Mouse (Mus musculus): ENCODE results near the gene Nmt1. TPM values are rescaled to one million over a fixed set of nuclear protein-coding genes. Genes with fewer than 3 reads are reported as not detected.
A peak's percentile ranks its signal among the peaks of the same experiment; 100 is the strongest.

Gene Nmt1
- polyA plus RNA-seq, 1 experiment from 2014 or later: 26.8 TPM

DNA sequence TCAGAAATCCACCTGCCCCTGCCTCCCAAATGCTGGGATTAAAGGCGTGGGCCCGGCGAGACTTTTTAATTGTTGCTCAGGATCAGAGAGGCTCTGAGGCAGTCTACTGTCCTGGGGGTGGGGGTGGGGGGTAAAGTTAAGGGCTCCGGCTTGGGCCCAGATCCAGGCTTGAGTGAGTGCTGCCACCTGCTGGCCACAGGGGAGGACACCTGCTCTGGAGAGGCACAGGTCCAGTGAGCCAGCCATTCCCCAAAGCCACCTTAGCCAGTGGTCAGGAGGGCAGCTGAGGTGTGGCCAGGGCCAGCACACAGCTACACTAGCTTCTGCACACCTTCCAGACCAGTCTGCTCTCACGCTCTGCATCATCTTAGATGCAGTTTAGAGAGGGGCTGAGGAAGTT is 35.0 kb upstream of the Nmt1 start:
- ATAC-seq: peak; percentile 54
- Histone ChIP-seq H3K4me3 (ENCODE audit: low read depth, low read length) (no peak overlapping the region), H3K4me1 (ENCODE audit: control insufficient read depth, insufficient read depth, low read length) (peaks cover 19% of the 10 kb centered on the region), H3K36me3 (ENCODE audit: control insufficient read depth, insufficient read depth, low read length) (peaks cover 29% of the 10 kb centered on the region), H3K9me3 (replicated peaks; ENCODE audit: control insufficient read depth, low read length, poor library complexity, severe bottlenecking) (no peaks in the 10 kb centered on the region), H3K4me2 (ENCODE audit: low read length) (no peak overlapping the region), H3K27me3 (ENCODE audit: control insufficient read depth, insufficient read depth, low read depth, low read length) (peaks cover 9% of the 10 kb centered on the region; the same call in 1 of the 2 replicates), H3K27ac (ENCODE audit: low read length) (no peak overlapping the region), H3K9ac (ENCODE audit: low read depth, low read length) (no peak overlapping the region)
- 5% methylated on average over 5 of the region's 5 CpGs for WGBS

DNA sequence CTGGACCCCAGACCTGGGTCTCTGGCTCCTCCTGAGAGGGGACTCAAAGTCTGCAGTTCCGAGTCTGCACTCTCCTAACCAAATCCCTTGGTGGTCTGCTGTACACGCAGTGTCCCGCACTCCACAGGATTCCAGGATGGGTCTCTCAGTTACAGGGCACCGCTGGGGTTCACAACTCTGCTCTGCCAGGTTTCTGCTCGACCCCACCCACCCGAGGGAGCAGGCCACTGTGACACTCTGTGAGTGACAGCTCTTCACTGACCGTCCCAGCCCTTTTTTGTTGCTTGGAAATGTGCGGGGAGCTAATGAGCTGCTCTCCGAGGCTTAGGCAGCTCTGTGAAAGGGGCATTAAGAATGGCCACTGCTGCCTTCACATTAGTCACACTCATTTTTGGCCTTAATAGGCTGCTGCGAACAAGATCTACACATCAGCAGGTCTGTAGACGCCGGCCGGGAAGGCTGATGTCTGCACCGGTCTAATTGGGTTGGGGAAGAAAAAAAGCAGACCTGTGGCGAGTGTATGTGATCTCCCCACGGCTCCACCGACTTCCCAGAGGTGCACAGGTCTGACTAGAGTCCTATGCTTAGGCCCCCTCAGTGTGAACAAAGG is 34.5 kb upstream of the Nmt1 start:
- Histone ChIP-seq H3K9me3 (replicated peaks; ENCODE audit: control insufficient read depth, low read length, poor library complexity, severe bottlenecking) (no peaks in the 10 kb centered on the region), H3K36me3 (ENCODE audit: control insufficient read depth, insufficient read depth, low read length) (peaks cover 29% of the 10 kb centered on the region), H3K27me3 (ENCODE audit: control insufficient read depth, insufficient read depth, low read depth, low read length) (peaks cover 8% of the 10 kb centered on the region; the same call in 1 of the 2 replicates), H3K4me2 (ENCODE audit: low read length) (no peak overlapping the region), H3K27ac (ENCODE audit: low read length) (no peak overlapping the region), H3K4me3 (ENCODE audit: low read depth, low read length) (no peak overlapping the region), H3K9ac (ENCODE audit: low read depth, low read length) (no peak overlapping the region), H3K4me1 (ENCODE audit: control insufficient read depth, insufficient read depth, low read length) (peaks cover 19% of the 10 kb centered on the region)
- WGBS: 22% methylated on average over 17 of the region's 17 CpGs
- ATAC-seq: peak; percentile 44; the same call in 1 of the 2 replicates

DNA sequence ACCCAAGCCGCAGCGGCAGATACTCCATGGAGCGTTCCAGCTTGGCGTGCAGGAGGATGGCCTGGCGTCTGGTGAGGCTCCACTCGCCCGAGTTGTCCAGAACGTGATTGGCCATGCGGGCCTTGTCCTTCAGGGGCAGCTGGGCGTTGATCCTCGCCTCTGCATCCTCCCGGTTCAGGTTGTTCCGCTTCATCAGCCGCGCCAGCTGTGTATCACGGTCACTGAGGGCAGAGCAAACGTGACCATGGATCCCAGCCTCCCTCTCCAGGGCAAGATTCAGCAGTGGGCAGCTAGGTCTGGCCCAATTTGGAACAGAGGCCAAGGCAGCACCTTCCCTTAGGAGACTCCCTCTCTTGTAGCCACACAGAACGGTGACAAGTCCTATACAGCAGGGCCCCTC is 33.0 kb upstream of the Nmt1 start:
- Histone ChIP-seq H3K27ac (ENCODE audit: low read length) (no peak overlapping the region), H3K27me3 (ENCODE audit: control insufficient read depth, insufficient read depth, low read depth, low read length) (no peaks in the 10 kb centered on the region)
- 85% methylated on average over 18 of the region's 18 CpGs for WGBS

DNA sequence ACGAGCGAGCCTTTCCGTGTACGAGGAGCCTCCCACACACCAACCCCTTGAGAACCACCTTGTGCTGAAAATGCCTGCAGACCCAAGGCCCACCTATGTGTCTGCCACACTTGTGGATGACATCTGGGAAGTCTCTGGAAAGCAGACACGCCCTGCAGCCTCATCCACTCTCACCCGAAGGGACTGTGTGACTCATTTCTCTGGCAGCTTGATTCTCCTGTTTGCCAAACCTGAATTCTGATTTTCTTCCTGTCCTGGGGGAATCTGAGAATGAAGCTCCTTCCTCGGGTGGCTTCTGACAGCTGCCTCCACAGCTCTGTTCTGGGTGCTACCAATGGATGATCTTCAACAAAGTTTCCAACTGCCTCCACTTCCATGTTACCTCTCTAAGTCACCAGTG is 31.6 kb upstream of the Nmt1 start:
- Histone ChIP-seq H3K4me1 (ENCODE audit: control insufficient read depth, insufficient read depth, low read length) (peaks cover 21% of the 10 kb centered on the region), H3K36me3 (ENCODE audit: control insufficient read depth, insufficient read depth, low read length) (peaks cover 37% of the 10 kb centered on the region), H3K4me2 (ENCODE audit: low read length) (no peak overlapping the region)

More for the DNA sequence above, 33.0 kb upstream of the Nmt1 start:
- no peak overlapping the region for H3K4me3 ChIP-seq (ENCODE audit: low read depth, low read length)
- H3K9me3 ChIP-seq (replicated peaks; ENCODE audit: control insufficient read depth, low read length, poor library complexity, severe bottlenecking): no peaks in the 10 kb centered on the region
- peaks cover 22% of the 10 kb centered on the region for H3K4me1 ChIP-seq (ENCODE audit: control insufficient read depth, insufficient read depth, low read length)
- peaks cover 37% of the 10 kb centered on the region for H3K36me3 ChIP-seq (ENCODE audit: control insufficient read depth, insufficient read depth, low read length)
- no peak overlapping the region for H3K4me2 ChIP-seq (ENCODE audit: low read length)
- no peak overlapping the region for H3K9ac ChIP-seq (ENCODE audit: low read depth, low read length)
- ATAC-seq: no peak

DNA sequence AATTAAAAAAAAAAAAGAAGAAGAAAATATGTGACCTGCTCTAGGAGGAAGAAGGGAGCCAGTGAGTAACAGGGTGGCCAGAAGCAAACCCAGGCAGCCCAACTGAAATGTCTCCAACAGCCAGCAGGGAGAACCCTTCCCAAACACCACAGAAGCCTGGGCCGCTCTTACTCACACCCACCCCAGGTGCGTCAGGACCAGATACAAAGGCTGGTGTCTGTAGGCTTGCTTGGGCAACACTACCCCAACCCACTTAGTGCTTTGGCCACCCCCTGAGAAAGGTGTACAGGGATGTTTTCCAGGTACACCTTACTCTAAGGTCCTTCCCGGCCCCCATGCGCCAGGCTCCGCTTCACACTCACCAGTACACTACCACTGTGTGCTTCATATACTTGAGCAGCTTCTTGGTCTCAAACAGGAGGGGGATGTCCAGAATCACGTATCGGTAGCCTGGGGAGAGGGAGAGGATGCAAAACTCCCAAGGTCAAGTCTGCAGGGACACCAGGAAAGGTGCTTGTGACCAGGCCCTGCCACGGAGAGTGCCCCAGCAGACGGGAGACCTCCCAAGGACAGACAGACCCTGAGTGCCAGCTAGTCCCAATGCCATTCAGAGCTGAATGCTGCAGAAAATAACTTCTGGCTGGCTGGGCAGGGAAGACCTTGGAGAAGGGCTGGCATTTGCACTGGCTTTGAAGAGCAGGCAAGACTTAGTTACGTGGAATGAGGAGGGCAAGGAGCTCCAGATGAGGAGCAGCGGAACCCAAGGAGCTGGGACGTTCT is 30.8 kb upstream of the Nmt1 start:
- Histone ChIP-seq H3K9me3 (replicated peaks; ENCODE audit: control insufficient read depth, low read length, poor library complexity, severe bottlenecking) (no peaks in the 10 kb centered on the region), H3K4me1 (ENCODE audit: control insufficient read depth, insufficient read depth, low read length) (peaks cover 14% of the 10 kb centered on the region; the same call in 1 of the 2 replicates), H3K27ac (ENCODE audit: low read length) (no peak overlapping the region), H3K4me2 (ENCODE audit: low read length) (no peak overlapping the region), H3K36me3 (ENCODE audit: control insufficient read depth, insufficient read depth, low read length) (peaks cover 37% of the 10 kb centered on the region), H3K4me3 (ENCODE audit: low read depth, low read length) (no peak overlapping the region), H3K27me3 (ENCODE audit: control insufficient read depth, insufficient read depth, low read depth, low read length) (no peaks in the 10 kb centered on the region), H3K9ac (ENCODE audit: low read depth, low read length) (no peak overlapping the region)
- no peak for ATAC-seq
- WGBS: 95% methylated on average over 12 of the region's 12 CpGs

More for the DNA sequence above, 31.6 kb upstream of the Nmt1 start:
- Histone ChIP-seq H3K4me3 (ENCODE audit: low read depth, low read length) (no peak overlapping the region), H3K27me3 (ENCODE audit: control insufficient read depth, insufficient read depth, low read depth, low read length) (no peaks in the 10 kb centered on the region), H3K9me3 (replicated peaks; ENCODE audit: control insufficient read depth, low read length, poor library complexity, severe bottlenecking) (no peaks in the 10 kb centered on the region), H3K9ac (ENCODE audit: low read depth, low read length) (no peak overlapping the region), H3K27ac (ENCODE audit: low read length) (no peak overlapping the region)
- WGBS: 93% methylated on average over 7 of the region's 7 CpGs
- no peak for ATAC-seq

DNA sequence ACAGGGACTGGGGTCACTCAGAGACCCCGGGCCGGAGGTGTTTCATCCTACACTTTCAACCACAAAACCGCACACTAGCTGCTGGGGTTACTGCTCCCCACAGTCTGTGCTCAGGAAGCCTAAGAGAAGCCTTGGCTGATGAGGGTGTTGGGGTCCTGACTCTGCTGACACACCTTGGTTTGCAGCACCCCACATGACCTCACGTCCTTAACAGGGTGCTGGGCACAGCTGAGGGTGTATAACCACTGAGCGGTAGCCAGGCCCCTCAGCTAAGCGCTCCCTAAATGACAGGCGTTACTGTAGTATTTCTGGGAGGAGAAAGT is 29.8 kb upstream of the Nmt1 start:
- no peak overlapping the region for H3K4me3 ChIP-seq (ENCODE audit: low read depth, low read length)
- peaks cover 37% of the 10 kb centered on the region for H3K36me3 ChIP-seq (ENCODE audit: control insufficient read depth, insufficient read depth, low read length)
- no peak for ATAC-seq
- no peak overlapping the region for H3K4me2 ChIP-seq (ENCODE audit: low read length)
- 82% methylated on average over 7 of the region's 7 CpGs for WGBS
- no peak overlapping the region for H3K9ac ChIP-seq (ENCODE audit: low read depth, low read length)
- H3K27me3 ChIP-seq (ENCODE audit: control insufficient read depth, insufficient read depth, low read depth, low read length): no peaks in the 10 kb centered on the region
- H3K9me3 ChIP-seq (replicated peaks; ENCODE audit: control insufficient read depth, low read length, poor library complexity, severe bottlenecking): no peaks in the 10 kb centered on the region
- peak overlapping the region; percentile 9; the same call in 1 of the 2 replicates for H3K27ac ChIP-seq (ENCODE audit: low read length)
- peaks cover 16% of the 10 kb centered on the region; the same call in 1 of the 2 replicates for H3K4me1 ChIP-seq (ENCODE audit: control insufficient read depth, insufficient read depth, low read length)

DNA sequence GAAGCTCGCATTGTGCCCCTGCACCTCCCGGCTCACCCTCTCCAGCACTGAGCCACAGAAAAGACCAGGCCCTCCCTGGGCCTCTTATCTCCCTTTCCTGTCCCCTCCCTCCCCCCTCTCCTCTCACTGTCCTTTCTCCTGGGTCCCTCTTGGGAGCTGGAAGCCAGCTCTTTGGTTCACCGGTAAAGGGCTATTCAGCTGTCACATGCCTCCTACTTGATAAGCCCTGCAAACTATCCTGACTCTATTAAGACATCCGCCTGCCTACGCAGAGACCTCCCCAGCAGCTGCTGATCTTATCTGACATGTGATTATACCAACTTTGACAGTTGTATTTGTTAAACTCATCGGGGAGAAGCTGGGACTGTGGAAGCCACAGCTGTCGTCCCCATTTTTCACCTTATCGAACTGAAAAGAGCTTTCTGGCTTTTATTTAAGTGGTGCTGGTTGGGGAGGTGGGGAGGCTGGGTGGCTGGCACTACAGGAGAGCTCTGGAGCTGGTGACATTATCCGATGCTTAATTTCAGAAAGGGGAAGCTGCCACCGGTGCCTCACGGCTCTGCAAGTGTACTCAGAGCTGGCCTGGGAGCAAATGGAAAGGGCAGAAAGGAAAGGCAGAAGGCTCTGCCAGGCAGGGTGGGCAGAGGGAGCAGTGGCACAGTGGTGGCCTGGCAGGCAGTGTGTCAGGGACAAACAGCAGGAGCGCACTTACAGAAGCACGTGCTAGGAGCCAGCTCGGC is 29.2 kb upstream of the Nmt1 start:
- H3K4me2 ChIP-seq (ENCODE audit: low read length): no peak overlapping the region
- no peaks in the 10 kb centered on the region for H3K27me3 ChIP-seq (ENCODE audit: control insufficient read depth, insufficient read depth, low read depth, low read length)
- no peak overlapping the region for H3K9ac ChIP-seq (ENCODE audit: low read depth, low read length)
- no peaks in the 10 kb centered on the region for H3K9me3 ChIP-seq (replicated peaks; ENCODE audit: control insufficient read depth, low read length, poor library complexity, severe bottlenecking)
- no peak overlapping the region for H3K4me3 ChIP-seq (ENCODE audit: low read depth, low read length)
- 47% methylated on average over 14 of the region's 14 CpGs for WGBS
- H3K36me3 ChIP-seq (ENCODE audit: control insufficient read depth, insufficient read depth, low read length): peaks cover 37% of the 10 kb centered on the region
- peak; percentile 62 for ATAC-seq
- peak overlapping the region; percentile 40 for H3K27ac ChIP-seq (ENCODE audit: low read length)
- peaks cover 20% of the 10 kb centered on the region for H3K4me1 ChIP-seq (ENCODE audit: control insufficient read depth, insufficient read depth, low read length)

DNA sequence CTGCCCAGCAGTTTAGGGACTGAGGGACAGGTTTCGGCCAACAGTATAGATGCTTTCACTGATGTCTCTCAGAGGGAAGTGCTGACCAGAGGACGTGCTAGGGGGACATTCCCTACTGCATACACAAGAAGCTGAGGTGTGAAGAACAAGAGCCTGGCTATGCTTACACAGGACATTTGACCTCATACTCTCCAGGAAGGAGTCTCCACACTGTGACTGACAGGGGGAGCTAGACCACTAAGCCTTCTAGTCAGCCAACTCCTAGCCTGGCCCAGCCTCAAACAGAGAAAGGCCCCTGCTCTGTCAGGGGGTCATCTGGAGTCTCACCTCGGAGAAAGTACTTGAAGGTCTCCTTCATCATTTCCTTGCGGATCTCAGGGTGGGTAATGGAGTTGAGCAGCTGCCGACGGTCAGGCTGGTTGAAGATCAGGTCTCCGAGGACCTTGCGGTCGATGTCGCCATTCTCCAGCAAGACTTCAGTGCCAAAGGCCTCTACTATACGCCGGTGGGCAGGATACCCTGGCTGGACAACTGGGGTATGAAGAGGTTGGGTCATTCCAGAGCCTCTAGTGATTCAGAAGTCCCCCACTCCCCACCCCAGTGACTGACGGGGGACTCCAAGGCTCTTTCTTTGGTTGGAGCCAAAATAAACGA is 28.5 kb upstream of the Nmt1 start:
- Histone ChIP-seq H3K36me3 (ENCODE audit: control insufficient read depth, insufficient read depth, low read length) (peaks cover 32% of the 10 kb centered on the region), H3K4me3 (ENCODE audit: low read depth, low read length) (no peak overlapping the region), H3K4me1 (ENCODE audit: control insufficient read depth, insufficient read depth, low read length) (peaks cover 20% of the 10 kb centered on the region), H3K4me2 (ENCODE audit: low read length) (no peak overlapping the region), H3K27me3 (ENCODE audit: control insufficient read depth, insufficient read depth, low read depth, low read length) (no peaks in the 10 kb centered on the region), H3K9ac (ENCODE audit: low read depth, low read length) (no peak overlapping the region), H3K9me3 (replicated peaks; ENCODE audit: control insufficient read depth, low read length, poor library complexity, severe bottlenecking) (no peaks in the 10 kb centered on the region), H3K27ac (ENCODE audit: low read length) (peak overlapping the region; percentile 40)
- 85% methylated on average over 14 of the region's 14 CpGs for WGBS
- ATAC-seq: no peak

All from midbrain, embryonic 16.5 days (tissue).